Mouse (Mus musculus): Measurements from ENCODE around the gene Ier3. TPM values are rescaled to one million over a fixed set of nuclear protein-coding genes. Genes with fewer than 3 reads are reported as not detected.

Gene Ier3
- polyA plus RNA-seq, 1 experiment from 2014 or later: 149 TPM

DNA sequence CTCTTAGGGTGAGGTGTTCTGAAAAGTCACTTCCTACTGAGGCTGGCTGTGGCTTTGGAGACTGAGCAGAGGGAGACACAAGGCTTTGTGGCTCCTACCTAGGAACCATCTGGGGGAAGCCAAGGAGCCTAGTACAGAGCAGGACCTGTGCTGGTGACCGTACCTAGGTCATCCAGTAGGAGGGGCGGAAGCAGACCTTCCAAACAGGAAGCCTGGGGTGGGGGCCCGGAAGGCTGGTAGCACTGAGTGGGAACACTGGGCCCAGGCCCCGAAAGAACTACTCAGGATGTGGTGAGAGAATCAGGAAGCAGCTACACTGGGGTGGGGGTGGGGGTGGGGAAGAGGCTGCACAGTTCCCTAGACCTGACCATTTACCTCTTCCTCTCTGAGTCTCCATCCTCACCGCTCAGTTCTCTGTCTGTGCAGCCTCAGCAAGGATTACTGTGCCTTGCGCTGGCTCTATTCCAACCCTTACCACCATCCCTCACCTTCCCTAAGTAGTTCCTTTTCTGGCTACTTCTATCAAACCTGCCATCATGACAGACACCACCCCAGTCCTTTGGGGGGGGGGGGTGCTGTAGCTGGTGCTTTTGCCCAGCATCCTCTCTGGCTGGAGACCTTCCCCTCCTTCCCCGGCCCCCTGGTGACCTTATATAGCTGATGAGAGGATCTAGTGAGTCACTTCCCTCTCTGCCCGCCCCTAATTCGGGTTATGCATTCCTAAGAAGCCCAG lies 48.8 kb downstream of the Ier3 start:
- ATAC-seq (peak; percentile 52), DNase-seq (ENCODE audit: low read depth, low spot score) (no peak)
- H3K27me3 ChIP-seq: no peaks in the 10 kb centered on the region
- POLR2A ChIA-PET: interaction anchor here (0.7 to 1.8 kb wide), 10 partner anchors 10 to 318 kb away, joined by 3 to 10 read pairs (median 4); partner anchors contain the start of genes Cdsn, Flot1, Nrm and Tubb5
- CTCF ChIA-PET: interaction anchor here (1.0 to 2.1 kb wide), 9 partner anchors 9 to 230 kb away, joined by 3 to 7 read pairs (median 4); partner anchors contain the start of gene Dhx16
- TF ChIP-seq CTCF (IDR thresholded peaks at IDR 0.05): no peak
- in situ Hi-C loops (cut with MboI; ENCODE audit: low pct_unique_long_range_greater_than_20kb): loop anchor here (5.0 to 10.0 kb wide), 2 partner anchors 33 to 286 kb away; partner anchors contain the start of gene Tubb5

DNA sequence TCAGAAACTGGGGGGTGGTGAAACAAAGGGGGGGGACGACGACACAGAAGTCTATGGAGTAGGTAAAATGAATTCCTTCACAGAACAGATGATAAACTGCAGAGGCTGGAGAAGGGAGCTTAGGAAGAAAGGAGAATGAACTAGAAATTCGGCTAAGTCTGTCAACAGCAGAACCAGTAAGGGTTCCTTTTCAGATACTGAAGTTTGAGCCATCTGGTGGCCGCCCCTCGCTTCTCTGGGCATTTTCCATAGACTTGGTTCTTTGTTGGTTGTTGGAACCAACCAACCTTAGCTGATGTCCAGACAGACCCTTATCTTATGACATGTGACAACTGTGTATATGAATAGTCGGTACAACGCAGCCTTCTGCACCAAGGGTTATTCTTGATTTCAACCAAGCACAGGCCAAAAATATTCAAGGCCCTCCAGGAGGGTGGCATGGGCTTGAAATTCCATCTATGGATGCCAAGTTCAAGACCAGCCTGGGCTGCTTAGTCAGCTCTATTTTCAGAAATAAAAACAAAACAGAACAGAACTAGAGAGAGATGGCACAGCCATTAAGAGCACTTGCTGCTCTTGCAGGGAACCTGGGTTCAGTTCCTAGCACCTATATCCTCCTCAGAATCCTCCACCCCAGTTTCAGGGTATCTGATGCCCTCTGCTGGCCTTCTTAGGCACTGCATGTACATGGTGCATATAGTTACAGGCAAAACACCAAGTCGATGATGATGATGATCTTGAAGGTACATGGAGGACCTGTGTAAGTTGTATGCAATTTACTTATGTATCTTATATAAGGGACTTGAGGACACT lies 49.6 kb downstream of the Ier3 start:
- ChIA-PET CTCF (interaction anchor here (1.0 to 2.1 kb wide), 8 partner anchors 8 to 231 kb away, joined by 3 to 7 read pairs (median 4); partner anchors contain the start of gene Dhx16), POLR2A (interaction anchor here (0.6 to 1.8 kb wide), 9 partner anchors 10 to 56 kb away, joined by 3 to 10 read pairs (median 4); partner anchors contain the start of genes Flot1, Nrm and Tubb5)
- in situ Hi-C loops (cut with MboI; ENCODE audit: low pct_unique_long_range_greater_than_20kb): loop anchor here (5.0 to 10.0 kb wide), 2 partner anchors 34 to 286 kb away; partner anchors contain the start of gene Tubb5
- no peak for TF ChIP-seq CTCF (IDR thresholded peaks at IDR 0.05)
- ATAC-seq (no peak), DNase-seq (ENCODE audit: low read depth, low spot score) (no peak)
- no peaks in the 10 kb centered on the region for H3K27me3 ChIP-seq

Other genes with a start within 250 kb of the Ier3 start
- gene Sfta2, start 220.1 kb upstream of the Ier3 start, polyA plus RNA-seq (2021): not detected
- gene Gm9573, start 195.0 kb upstream of the Ier3 start, polyA plus RNA-seq (2021): not detected
- not detected for gene Mucl3, start 178.0 kb upstream of the Ier3 start, polyA plus RNA-seq (2021)
- gene Vars2, start 154.1 kb upstream of the Ier3 start, polyA plus RNA-seq (2021): 34.4 TPM
- 30.5 TPM for gene Gtf2h4, start 147.9 kb upstream of the Ier3 start, polyA plus RNA-seq (2021)
- gene Ddr1, start 117.1 kb upstream of the Ier3 start, polyA plus RNA-seq (2021): 230 TPM
- 308 TPM for gene Flot1, start 1.5 kb downstream of the Ier3 start, polyA plus RNA-seq (2021)
- 608 TPM for gene Tubb5, start 16.6 kb downstream of the Ier3 start, polyA plus RNA-seq (2021)
- gene Mdc1, start 19.8 kb downstream of the Ier3 start, polyA plus RNA-seq (2021): 23.9 TPM
- 13.5 TPM for gene Nrm, start 39.6 kb downstream of the Ier3 start, polyA plus RNA-seq (2021)
- 74.3 TPM for gene Ppp1r18, start 43.9 kb downstream of the Ier3 start, polyA plus RNA-seq (2021)
- gene Dhx16, start 58.1 kb downstream of the Ier3 start, polyA plus RNA-seq (2021): 68.9 TPM
- gene 2310061I04Rik, start 75.7 kb downstream of the Ier3 start, polyA plus RNA-seq (2021): 61.5 TPM
- gene Atat1, start 88.4 kb downstream of the Ier3 start, polyA plus RNA-seq (2021): 42.6 TPM
- gene Mrps18b, start 94.7 kb downstream of the Ier3 start, polyA plus RNA-seq (2021): 83.0 TPM
- gene Ppp1r10, start 94.8 kb downstream of the Ier3 start, polyA plus RNA-seq (2021): 41.2 TPM
- gene Abcf1, start 148.1 kb downstream of the Ier3 start, polyA plus RNA-seq (2021): 110 TPM
- 74.4 TPM for gene Gnl1, start 158.2 kb downstream of the Ier3 start, polyA plus RNA-seq (2021)
- 39.1 TPM for gene Prr3, start 158.6 kb downstream of the Ier3 start, polyA plus RNA-seq (2021)
- 0.31 TPM for gene H2-T24, start 198.9 kb downstream of the Ier3 start, polyA plus RNA-seq (2021)
- 28.3 TPM for gene H2-T23, start 211.2 kb downstream of the Ier3 start, polyA plus RNA-seq (2021)
- gene H2-T22, start 221.1 kb downstream of the Ier3 start, polyA plus RNA-seq (2021): 24.8 TPM
- gene Gm6034, start 221.3 kb downstream of the Ier3 start, polyA plus RNA-seq (2021): not detected
- gene Gm11127, start 236.7 kb downstream of the Ier3 start, polyA plus RNA-seq (2021): 9.1 TPM

All from Patski (cell line).